Mouse (Mus musculus) G1E (cell line): ENCODE data around the gene Xpo4.

ENCODE experiments used
- CTCF ChIP-seq: IDR thresholded peaks from 2 replicates; pipeline ENCODE4 v1.5.1; 2012; ENCODE audit warnings: low read depth, low read length, inconsistent platforms, mixed read lengths
- GATA1 ChIP-seq: IDR thresholded peaks from 2 replicates; pipeline ENCODE4 v1.6.1; 2012; ENCODE audit warnings: borderline replicate concordance, low read length, inconsistent platforms, mixed read lengths
- GATA2 ChIP-seq: IDR thresholded peaks from 2 replicates; pipeline ENCODE4 v1.6.1; 2012; ENCODE audit warnings: low read depth, low read length, inconsistent platforms, borderline replicate concordance
- POLR2AphosphoS5 ChIP-seq: IDR thresholded peaks from 2 replicates; pipeline ENCODE4 v1.6.1; 2012; ENCODE audit warnings: low read depth, low read length, inconsistent platforms; ENCODE audit not compliant: insufficient replicate concordance
- TAL1 ChIP-seq: conservative IDR thresholded peaks from 2 replicates; pipeline ENCODE4 v1.6.1; 2012; ENCODE audit warnings: low read depth, low read length, inconsistent platforms, mixed read lengths

DNA sequence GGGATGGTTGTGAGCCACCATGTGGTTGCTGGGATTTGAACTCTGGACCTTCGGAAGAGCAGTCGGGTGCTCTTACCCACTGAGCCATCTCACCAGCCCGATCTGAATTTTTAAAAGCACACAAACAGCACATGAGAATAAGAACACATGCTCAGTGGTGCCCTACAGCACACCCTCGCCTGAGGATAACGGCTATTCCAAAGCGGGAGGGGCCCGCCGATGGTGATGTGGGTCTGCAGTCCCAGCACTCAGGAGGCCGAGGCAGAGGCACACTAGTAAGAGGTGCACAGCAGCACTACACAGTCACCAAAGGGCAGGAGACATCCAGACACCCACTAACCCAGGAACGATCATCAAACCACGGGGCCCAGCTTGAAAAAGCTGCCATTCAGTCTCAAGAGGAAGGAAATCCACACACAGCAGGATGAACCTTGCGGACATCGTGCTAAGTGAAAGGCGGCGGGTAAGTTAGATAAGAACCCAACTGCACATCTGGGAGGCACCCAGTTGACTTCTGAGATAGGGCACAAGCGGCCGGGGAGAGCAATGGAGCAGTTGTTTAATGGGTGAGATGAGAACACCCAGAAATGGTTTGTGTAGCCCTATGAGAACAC lies 27.4 kb upstream of the Xpo4 start:
- no peak for TF ChIP-seq GATA1
- TF ChIP-seq CTCF: no peak
- no peak for TF ChIP-seq TAL1
- TF ChIP-seq POLR2AphosphoS5: no peak
- TF ChIP-seq GATA2: no peak
